Mouse (Mus musculus) gastrocnemius, postnatal 25 days (tissue): Measurements from ENCODE around the gene Olfr1441. TPM values are rescaled to one million over a fixed set of nuclear protein-coding genes. Genes with fewer than 3 reads are reported as not detected.

Experiments used
- DNase-seq: peaks from one replicate; pipeline ENCODE4 v3.0.0; 2022
- long read RNA-seq, 2 experiments: library from polyadenylated mRNA; stranded (forward); transcript quantifications; one replicate each; pipeline ENCODE4 v2.0.0; 2021
- total RNA-seq, 2 experiments: library from RNA; stranded (reverse); gene quantifications; 1 replicate in 1 of 2; 2 replicates in 1 of 2; pipeline ENCODE4 v1.2.3; 2021

Gene Olfr1441
- not detected for total RNA-seq
- long read RNA-seq, experiment 1: 0 reads
- long read RNA-seq, experiment 2: 0 reads

GRCm38 (mm10) chr19:12417361-12417760 lies at the start of gene Olfr1441:
TSS of gene Olfr1441 (plus strand) at chr19:12417433.
- DNase-seq: no peak

GRCm38 (mm10) chr19:12373004-12373403 lies 44.2 kb upstream of the Olfr1441 start:
- DNase-seq: no peak

GRCm38 (mm10) chr19:12374465-12375025 lies 42.7 kb upstream of the Olfr1441 start:
- no peak for DNase-seq

- DNase-seq: no peak
These were observed 30.3 kb upstream of the Olfr1441 start, which contains the start of gene Olfr1440 for GRCm38 (mm10) chr19:12386979-12387378. TSS of gene Olfr1440 (plus strand) at chr19:12387279.

- DNase-seq: no peak
These were observed 3.5 kb upstream of the Olfr1441 start for GRCm38 (mm10) chr19:12413737-12414136.

- no peak for DNase-seq
These were observed 1.1 kb downstream of the Olfr1441 start for GRCm38 (mm10) chr19:12418312-12418711.

- DNase-seq: no peak
These were observed 3.3 kb downstream of the Olfr1441 start for GRCm38 (mm10) chr19:12420555-12420954.

GRCm38 (mm10) chr19:12421680-12422079 lies 4.4 kb downstream of the Olfr1441 start:
- DNase-seq: no peak

GRCm38 (mm10) chr19:12427101-12427500 lies 9.9 kb downstream of the Olfr1441 start:
- DNase-seq: no peak

- no peak for DNase-seq
These were observed 10.4 kb downstream of the Olfr1441 start, which contains the start of gene Pfpl for GRCm38 (mm10) chr19:12427605-12428004. TSS of gene Pfpl (plus strand) at chr19:12427905.

- DNase-seq: peak; percentile 10
These were observed 15.8 kb downstream of the Olfr1441 start for GRCm38 (mm10) chr19:12433033-12433432.

GRCm38 (mm10) chr19:12435011-12435416 lies 17.8 kb downstream of the Olfr1441 start:
- DNase-seq: no peak

GRCm38 (mm10) chr19:12435750-12436524 lies 18.7 kb downstream of the Olfr1441 start:
- DNase-seq: no peak

- no peak for DNase-seq
These were observed 22.3 kb downstream of the Olfr1441 start for GRCm38 (mm10) chr19:12439581-12439980.

GRCm38 (mm10) chr19:12440103-12440725 lies 23.0 kb downstream of the Olfr1441 start:
- no peak for DNase-seq

- DNase-seq: no peak
These were observed 25.3 kb downstream of the Olfr1441 start for GRCm38 (mm10) chr19:12442560-12442959.

- no peak for DNase-seq
These were observed 27.8 kb downstream of the Olfr1441 start for GRCm38 (mm10) chr19:12445014-12445413.

- DNase-seq: no peak
These were observed 40.3 kb downstream of the Olfr1441 start for GRCm38 (mm10) chr19:12457401-12458066.

- DNase-seq: no peak
These were observed 42.3 kb downstream of the Olfr1441 start for GRCm38 (mm10) chr19:12459516-12459915.

GRCm38 (mm10) chr19:12460282-12461249 lies 43.3 kb downstream of the Olfr1441 start, which contains the start of gene Mpeg1:
TSS of gene Mpeg1 (plus strand) at chr19:12460779.
- no peak for DNase-seq
